Mouse (Mus musculus) adrenal gland, adult 8-10 months (tissue): ENCODE data around the gene Serpini1. TPM values are rescaled to one million over a fixed set of nuclear protein-coding genes. Genes with fewer than 3 reads are reported as not detected.
"Not testable (repeated sequence)": the region's sequence is repeated elsewhere in the genome, so short reads cannot be mapped to it uniquely, and the experiment has no call there.

Experiments
- DNase-seq: peaks from one replicate; pipeline ENCODE4 v3.0.0; 2022
- total RNA-seq, 4 experiments: library from RNA; stranded (reverse); gene quantifications; 2 replicates each; pipeline ENCODE4 v1.2.4; 2022

The Serpini1 gene
- total RNA-seq, 4 experiments from 2014 or later, result 5.1 to 9.3 (median 5.8) TPM

GRCm38 (mm10) chr3:75639546-75639945 lies 82.2 kb downstream of the Serpini1 start:
- no peak for DNase-seq

- DNase-seq, result no peak
Measured at GRCm38 (mm10) chr3:75647542-75647941, 90.2 kb downstream of the Serpini1 start.

- no peak for DNase-seq
Measured at GRCm38 (mm10) chr3:75648226-75648625, 90.9 kb downstream of the Serpini1 start.

GRCm38 (mm10) chr3:75650416-75651154 lies 93.2 kb downstream of the Serpini1 start:
- DNase-seq, result not testable (repeated sequence)

GRCm38 (mm10) chr3:75651603-75652115 lies 94.3 kb downstream of the Serpini1 start:
- DNase-seq, result no peak

GRCm38 (mm10) chr3:75653901-75654300 lies 96.6 kb downstream of the Serpini1 start:
- DNase-seq, result not testable (repeated sequence)

GRCm38 (mm10) chr3:75655578-75656344 lies 98.4 kb downstream of the Serpini1 start:
- no peak for DNase-seq

- no peak for DNase-seq
Measured at GRCm38 (mm10) chr3:75666962-75667361, 109.6 kb downstream of the Serpini1 start.

GRCm38 (mm10) chr3:75670425-75670824 lies 113.1 kb downstream of the Serpini1 start:
- DNase-seq, result no peak

GRCm38 (mm10) chr3:75682881-75683280 lies 125.5 kb downstream of the Serpini1 start:
- no peak for DNase-seq

GRCm38 (mm10) chr3:75686775-75687174 lies 129.4 kb downstream of the Serpini1 start:
- peak; percentile 5 for DNase-seq

- no peak for DNase-seq
Measured at GRCm38 (mm10) chr3:75687187-75687825, 130.0 kb downstream of the Serpini1 start.

- DNase-seq, result no peak
Measured at GRCm38 (mm10) chr3:75690321-75690720, 133.0 kb downstream of the Serpini1 start.

- DNase-seq, result no peak
Measured at GRCm38 (mm10) chr3:75692088-75692487, 134.7 kb downstream of the Serpini1 start.

Other genes with a start within 250 kb of the Serpini1 start
- gene Wdr49, start 75.4 kb upstream of the Serpini1 start, total RNA-seq, result not detected
- gene Pdcd10, start 691 bp upstream of the Serpini1 start, total RNA-seq, result 10 to 100 TPM; 62.9 to 74.6 (median 70.4) TPM
- not detected for gene Gm29133, start 190.7 kb downstream of the Serpini1 start, total RNA-seq